8 mouse cellular contexts compared by ENCODE assay signal in genomic region chr3:108537303-108537702, GRCm38 (mm10). TPM values are rescaled to one million over a fixed set of nuclear protein-coding genes. Genes with fewer than 3 reads are reported as not detected.
DNase-seq lines count a peak whose midpoint lies in the region; ATAC-seq lines count a peak whose summit lies in the region.

No protein-coding gene starts in this region.

- WGBS in hindbrain, embryonic 15.5 days: 5% methylated on average over 17 of the region's 17 CpGs

- peak overlapping the region; percentile 81 for H3K4me2 ChIP-seq in hindbrain, embryonic 15.5 days

- ATAC-seq in hindbrain, embryonic 15.5 days (ENCODE audit: low FRiP score, low read depth): peak; percentile 25; the same call in 1 of the 2 replicates

- no peaks in the 10 kb centered on the region for H3K9me3 ChIP-seq in hindbrain, embryonic 15.5 days

- H3K27me3 ChIP-seq in hindbrain, embryonic 15.5 days: no peaks in the 10 kb centered on the region

- H3K4me1 ChIP-seq in hindbrain, embryonic 15.5 days (replicated peaks): peaks cover 12% of the 10 kb centered on the region

- peak overlapping the region; percentile 79 for H3K27ac ChIP-seq in hindbrain, embryonic 15.5 days (replicated peaks)

- no peaks in the 10 kb centered on the region for H3K36me3 ChIP-seq in hindbrain, embryonic 15.5 days

- H3K9ac ChIP-seq in hindbrain, embryonic 15.5 days: peak overlapping the region; percentile 37

- DNase-seq in R1 (ENCODE audit: low read depth, low spot score): peak; percentile 94
- DNase-seq in cerebellum, postnatal 25 days: peak; percentile 83 to 91
- peak; percentile 88 to 94 for DNase-seq in frontal cortex, postnatal 36 days (ENCODE audit: low spot score in 2 of 2)
- DNase-seq in left cerebral cortex, adult 11 months (ENCODE audit: low spot score): peak; percentile 85
- DNase-seq in lung, postnatal 36 days: peak; percentile 94
- peak; percentile 97 for DNase-seq in retina, postnatal 1 day
- DNase-seq in thymus, postnatal 4 days: peak; percentile 87

- H3K4me3 ChIP-seq in hindbrain, embryonic 15.5 days: peak overlapping the region; percentile 30

RNA-seq across cellular contexts. Expression of gene 5330417C22Rik, which starts 1.0 kb away (rescaled TPM):
- polyA plus RNA-seq in hindbrain, embryonic 15.5 days (2015; fragmentation: Nextera tagmentation; extraction: Ambion mirVana): 15.1 and 18.9 TPM in 2 replicates

RNA-seq across cellular contexts. Expression of gene 1700013F07Rik, which starts 3.4 kb away (rescaled TPM):
- polyA plus RNA-seq in hindbrain, embryonic 15.5 days (2015; fragmentation: Nextera tagmentation; extraction: Ambion mirVana): 2.4 and 2.5 TPM in 2 replicates

RNA-seq across cellular contexts. Expression of gene Tmem167b, which starts 25.0 kb away (rescaled TPM):
- polyA plus RNA-seq in hindbrain, embryonic 15.5 days (2015; fragmentation: Nextera tagmentation; extraction: Ambion mirVana): 51.1 and 54.0 TPM in 2 replicates

RNA-seq across cellular contexts. Expression of gene Taf13, which starts 34.2 kb away (rescaled TPM):
- polyA plus RNA-seq in hindbrain, embryonic 15.5 days (2015; fragmentation: Nextera tagmentation; extraction: Ambion mirVana): 46.2 and 52.8 TPM in 2 replicates

RNA-seq across cellular contexts. Expression of gene Wdr47, which starts 53.8 kb away (rescaled TPM):
- polyA plus RNA-seq in hindbrain, embryonic 15.5 days (2015; fragmentation: Nextera tagmentation; extraction: Ambion mirVana): 103 and 105 TPM in 2 replicates

Comparison
In these comparisons a context has a peak if more than half of its experiments do, and no peak if none do; other contexts are left out.
1. Peak in every context shown above with its lines: DNase-seq, ATAC-seq, H3K4me3 ChIP-seq and H3K27ac ChIP-seq.